Mouse (Mus musculus): ENCODE results near the gene Ppia. TPM values are rescaled to one million over a fixed set of nuclear protein-coding genes. Genes with fewer than 3 reads are reported as not detected.
A peak's percentile ranks its signal among the peaks of the same experiment; 100 is the strongest.
"Not testable (repeated sequence)": the region's sequence is repeated elsewhere in the genome, so short reads cannot be mapped to it uniquely, and the experiment has no call there.

Ppia gene
- total RNA-seq (2021): 100 to 1,000 TPM; 765 to 781 TPM
- long read RNA-seq, experiment 1, transcript Ppia-202 (5 exons, 1,170 nt): major isoform, 362 of 370 reads
- long read RNA-seq, experiment 1, partial matches to known transcripts: 3 of 370 reads
- long read RNA-seq, experiment 1, other reads (novel, unspliced or antisense): 1 of 370 reads
- long read RNA-seq, experiment 2, transcript Ppia-202 (5 exons, 1,170 nt): major isoform, 330 of 337 reads
- long read RNA-seq, experiment 2, partial matches to known transcripts: 1 of 337 reads
- long read RNA-seq, experiment 2, other reads (novel, unspliced or antisense): 5 of 337 reads

DNA sequence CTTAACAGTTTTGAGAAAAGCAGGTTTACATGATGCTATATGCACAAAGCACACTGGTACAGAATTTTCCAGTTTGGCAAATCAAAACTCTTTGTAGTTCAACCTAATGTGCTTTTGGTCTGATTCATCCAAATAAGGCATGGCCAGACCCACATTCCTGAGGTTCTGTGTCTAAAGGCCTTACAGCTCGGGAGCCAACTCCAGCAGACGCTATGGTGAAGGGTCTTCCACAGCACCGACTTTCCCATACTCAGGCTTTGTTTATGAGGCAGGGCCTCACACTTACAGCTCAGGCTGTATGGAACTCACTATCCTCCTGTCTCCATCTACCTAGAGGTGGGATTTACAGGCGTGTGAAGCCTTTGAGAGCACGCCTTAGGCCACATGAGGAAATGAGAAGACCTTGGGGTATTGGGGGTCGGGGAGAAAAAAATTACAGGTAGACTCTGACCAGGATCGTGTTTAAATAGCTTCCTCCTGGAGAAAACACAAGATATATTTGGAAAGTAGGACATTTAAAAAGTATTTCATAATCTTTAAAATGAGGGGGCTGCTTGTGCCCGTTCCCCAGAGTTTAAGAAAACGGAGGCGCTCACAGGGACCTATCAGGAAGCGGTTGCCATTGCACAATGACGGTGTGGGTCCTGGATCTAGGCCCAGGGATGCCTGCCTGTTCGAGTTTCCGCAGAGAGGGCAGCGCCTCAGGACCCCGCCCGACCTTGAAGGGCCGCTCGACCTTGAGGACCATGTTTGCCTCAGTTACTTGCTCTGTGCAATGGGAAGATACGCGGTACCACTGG lies at the start of gene Ppia:
Gene Ppia, plus strand, starts transcription at position 693 of the 800 bp plus-strand sequence.
- DNase-seq: no peak

DNA sequence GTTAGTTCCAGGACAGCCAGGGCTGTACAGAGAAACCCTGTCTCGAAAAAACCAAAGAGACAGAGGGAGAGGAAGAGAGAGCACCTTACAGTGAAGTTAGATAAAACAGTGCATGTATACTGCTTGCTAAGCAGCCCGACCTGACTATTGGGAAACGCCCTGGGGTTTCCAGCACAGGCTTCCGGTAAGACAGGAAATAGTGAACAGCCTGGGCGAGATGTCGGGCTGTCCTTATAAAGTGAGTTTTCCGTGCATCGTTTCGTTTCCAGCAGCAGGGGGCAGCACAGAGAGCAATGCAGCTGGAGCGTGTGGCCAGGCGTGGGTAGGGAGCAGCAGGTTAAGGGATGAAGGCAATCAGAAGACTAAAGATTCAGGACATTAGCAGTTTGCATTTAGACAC lies 49.4 kb upstream of the Ppia start:
- peak; percentile 70 for DNase-seq

- DNase-seq: no peak
Measured at GRCm38 (mm10) chr11:6366434-6366833, 48.8 kb upstream of the Ppia start.

- no peak for DNase-seq
Measured at GRCm38 (mm10) chr11:6367156-6367555, 48.1 kb upstream of the Ppia start.

- DNase-seq: not testable (repeated sequence)
Measured at GRCm38 (mm10) chr11:6367986-6368385, 47.3 kb upstream of the Ppia start.

- DNase-seq: no peak
Measured at GRCm38 (mm10) chr11:6371376-6372155, 43.7 kb upstream of the Ppia start.

DNA sequence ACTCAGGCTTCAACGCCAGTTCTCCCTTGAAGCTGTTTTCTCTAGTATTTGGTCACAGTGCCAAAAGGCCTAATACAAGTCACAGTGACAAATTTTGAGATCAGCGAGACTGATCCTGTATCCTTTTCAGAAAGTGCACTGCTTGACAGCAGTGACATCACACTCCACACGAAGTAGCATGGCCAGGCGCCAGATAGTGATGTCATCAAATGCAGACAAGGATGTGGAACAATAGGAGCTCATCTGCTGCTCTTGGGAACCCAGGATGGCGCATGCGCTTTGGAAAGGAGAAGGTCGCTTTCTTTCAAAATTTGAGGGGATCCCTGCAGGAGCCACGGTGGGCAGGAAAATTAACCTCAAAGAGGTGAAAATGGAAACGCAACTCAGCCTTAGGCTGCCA lies 42.5 kb upstream of the Ppia start:
- no peak for DNase-seq

DNA sequence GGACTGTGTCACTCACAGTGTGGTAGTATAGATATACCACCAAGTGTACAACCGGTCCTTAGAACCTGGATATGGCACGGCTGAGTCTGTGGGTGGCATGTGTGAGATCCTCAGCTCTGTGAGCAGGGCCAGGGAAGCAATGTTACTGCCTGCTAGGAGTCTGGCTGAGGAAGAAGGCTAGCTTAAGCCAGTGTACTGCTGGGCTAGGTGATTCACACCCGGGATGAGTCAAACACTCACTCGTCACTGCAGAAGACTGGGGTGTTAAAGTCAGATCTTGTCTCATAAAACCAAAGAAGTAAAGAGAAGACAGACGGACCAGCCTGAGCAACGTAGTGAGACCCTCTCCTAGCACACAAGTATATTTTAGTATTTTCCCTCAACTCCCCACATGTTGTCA lies 34.3 kb upstream of the Ppia start:
- no peak for DNase-seq

GRCm38 (mm10) chr11:6388126-6388725 lies 27.0 kb upstream of the Ppia start:
- DNase-seq: no peak

GRCm38 (mm10) chr11:6388726-6389413 lies 26.4 kb upstream of the Ppia start, which contains the start of gene Zmiz2:
TSS of gene Zmiz2 (plus strand) at chr11:6389074.
- peak; percentile 96 for DNase-seq

- no peak for DNase-seq
Measured at GRCm38 (mm10) chr11:6389483-6389921, 25.7 kb upstream of the Ppia start.

GRCm38 (mm10) chr11:6390376-6391053 lies 24.7 kb upstream of the Ppia start:
- no peak for DNase-seq

GRCm38 (mm10) chr11:6391516-6392276 lies 23.5 kb upstream of the Ppia start:
- no peak for DNase-seq

GRCm38 (mm10) chr11:6392857-6393256 lies 22.4 kb upstream of the Ppia start:
- DNase-seq: no peak

DNA sequence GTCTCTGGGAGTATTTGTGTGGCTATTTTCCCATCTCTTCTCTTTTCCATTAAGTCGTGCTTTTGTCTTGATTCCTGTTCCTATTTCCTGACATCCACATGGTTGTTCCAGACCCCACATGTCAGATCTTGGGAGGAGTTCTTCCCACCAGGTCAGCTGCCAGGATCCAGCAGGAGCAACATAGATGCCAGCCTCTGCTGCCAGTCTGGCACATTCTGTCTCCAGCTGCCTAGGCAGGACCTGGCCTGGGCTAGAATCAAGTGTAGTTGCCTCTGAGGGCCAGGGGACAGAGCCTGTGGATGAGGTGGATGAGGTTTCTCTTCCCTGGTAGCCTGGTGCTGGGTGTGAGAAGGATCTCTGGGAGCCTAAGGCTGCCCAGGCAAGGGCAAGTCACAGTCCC lies 21.4 kb upstream of the Ppia start:
- no peak for DNase-seq

DNA sequence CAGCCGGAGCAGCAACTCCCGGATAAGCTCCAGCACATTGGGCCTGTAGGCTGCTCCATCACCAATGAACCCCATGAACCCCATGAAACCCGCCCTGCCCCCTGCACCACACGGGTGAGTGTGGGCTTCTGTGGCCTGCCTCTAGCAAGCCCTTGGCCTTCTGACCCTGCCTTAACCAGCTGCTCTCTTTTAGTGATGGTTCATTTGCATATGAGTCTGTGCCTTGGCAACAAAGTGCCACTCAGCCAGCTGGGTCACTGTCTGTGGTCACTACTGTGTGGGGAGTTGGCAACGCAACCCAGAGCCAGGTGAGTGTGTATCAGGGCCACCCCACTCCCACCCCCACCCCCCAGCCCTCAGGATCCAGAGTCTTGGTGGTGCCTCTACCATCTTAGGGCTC lies 19.7 kb upstream of the Ppia start:
- DNase-seq: no peak

DNA sequence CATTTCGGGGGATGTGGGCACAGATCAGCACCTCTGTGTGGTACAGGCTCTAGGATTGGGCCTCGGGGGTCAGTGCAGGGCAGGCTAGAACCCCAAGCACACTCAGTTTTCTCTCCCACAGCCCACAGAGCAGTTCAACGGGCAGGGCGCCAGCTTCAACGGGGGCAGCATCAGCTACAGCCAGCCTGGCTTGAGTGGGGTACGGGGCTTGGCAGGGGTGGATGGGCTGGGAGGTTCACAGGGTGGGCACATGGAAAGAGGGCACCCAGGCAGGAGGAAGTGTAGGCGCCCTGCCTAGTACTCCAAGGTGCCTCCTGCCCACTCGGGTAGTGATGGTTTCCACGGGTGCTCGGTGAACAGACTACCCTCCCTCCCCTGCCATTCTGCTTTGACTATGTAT lies 17.1 kb upstream of the Ppia start:
- no peak for DNase-seq

DNA sequence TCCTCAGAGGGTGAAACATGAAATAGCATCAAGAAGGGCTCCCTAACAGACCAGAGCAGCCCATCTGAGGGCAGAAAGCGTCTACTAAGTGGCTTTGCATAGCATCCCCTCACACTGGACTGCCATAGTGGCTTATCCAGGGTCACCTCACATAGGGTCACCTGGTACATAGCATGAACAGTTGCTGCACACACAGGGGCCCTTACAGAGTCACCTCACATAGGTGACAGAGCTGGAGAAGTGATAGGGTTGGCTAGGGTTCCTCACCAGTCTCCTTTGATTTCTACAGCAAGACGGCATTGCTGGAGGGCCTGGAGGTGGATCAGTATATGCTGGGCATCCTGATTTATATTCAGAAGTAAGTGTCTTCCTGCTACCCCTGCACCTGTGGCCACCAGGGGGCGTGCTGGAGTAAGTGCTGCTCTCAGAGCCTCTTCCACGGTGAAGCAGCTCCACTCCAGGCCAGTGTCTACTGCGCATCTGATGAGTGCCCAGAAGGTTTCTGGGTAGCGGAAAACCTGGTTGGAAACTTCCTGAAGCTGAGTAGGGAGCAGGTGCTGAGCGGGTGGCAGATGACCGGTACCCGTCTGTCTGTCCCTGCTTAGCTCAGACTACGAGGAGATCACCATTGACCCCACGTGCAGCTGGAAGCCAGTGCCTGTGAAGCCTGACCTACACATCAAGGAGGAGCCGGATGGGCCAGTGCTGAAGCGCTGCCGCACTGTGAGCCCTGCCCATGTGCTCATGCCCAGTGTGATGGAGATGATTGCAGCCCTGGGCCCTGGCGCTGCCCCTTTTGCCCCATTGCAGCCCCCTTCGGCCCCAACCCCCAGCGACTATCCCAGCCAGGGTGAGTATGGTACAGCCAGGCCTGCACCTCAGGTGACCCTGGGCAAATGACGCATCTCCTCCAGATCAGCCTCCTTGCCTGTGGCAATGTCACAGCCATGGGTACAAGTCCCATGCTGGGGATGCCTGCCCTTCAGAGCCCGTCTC lies 12.4 kb upstream of the Ppia start:
- peak; percentile 84 for DNase-seq

- no peak for DNase-seq
Measured at GRCm38 (mm10) chr11:6403830-6404405, 11.3 kb upstream of the Ppia start.
